Mouse (Mus musculus): ENCODE data around the gene Swsap1. TPM values are rescaled to one million over a fixed set of nuclear protein-coding genes. Genes with fewer than 3 reads are reported as not detected.

The Swsap1 gene
- total RNA-seq, 2 experiments from 2014 or later = 4.3 to 6.5 TPM

DNA sequence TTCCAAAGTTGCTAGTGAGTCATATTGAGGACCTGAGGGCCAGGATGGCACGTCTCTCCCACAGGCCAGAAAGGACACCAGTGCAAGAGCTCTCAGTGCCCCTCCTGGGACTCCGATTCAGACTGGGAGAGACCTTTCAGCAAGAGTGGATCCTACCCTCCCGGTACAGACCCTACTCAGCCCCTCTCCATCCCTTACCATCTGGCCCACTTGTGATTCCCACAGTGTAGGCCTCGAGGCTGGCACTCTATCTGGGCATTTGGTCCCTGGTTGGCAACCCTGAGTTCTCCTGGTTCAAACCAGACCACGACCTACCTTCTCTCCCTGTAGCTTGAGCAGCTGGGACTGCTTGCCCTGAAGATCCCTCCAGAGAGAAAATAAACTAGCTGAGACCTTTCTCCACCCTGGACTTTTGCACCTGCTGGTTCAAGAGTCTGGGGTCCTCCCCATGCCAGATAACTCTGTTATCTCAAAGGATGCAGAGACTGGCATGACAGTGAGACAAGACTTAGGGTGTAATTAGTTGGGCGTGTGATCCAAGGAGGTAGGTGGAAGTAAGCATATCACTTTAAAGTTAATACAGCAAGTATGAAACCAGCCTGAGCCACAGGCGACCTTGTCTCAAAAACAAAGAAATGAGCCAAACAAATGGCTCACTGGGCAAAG is 20.0 kb upstream of the Swsap1 start:
- ATAC-seq (ENCODE audit: poor library complexity, severe bottlenecking) = no peak

- peak; percentile 97 for ATAC-seq (ENCODE audit: poor library complexity, severe bottlenecking)
Observed at GRCm38 (mm10) chr9:21936692-21937570, 18.6 kb upstream of the Swsap1 start, which contains the start of gene Plppr2. Plppr2 (plus strand) TSS chr9:21937033.

DNA sequence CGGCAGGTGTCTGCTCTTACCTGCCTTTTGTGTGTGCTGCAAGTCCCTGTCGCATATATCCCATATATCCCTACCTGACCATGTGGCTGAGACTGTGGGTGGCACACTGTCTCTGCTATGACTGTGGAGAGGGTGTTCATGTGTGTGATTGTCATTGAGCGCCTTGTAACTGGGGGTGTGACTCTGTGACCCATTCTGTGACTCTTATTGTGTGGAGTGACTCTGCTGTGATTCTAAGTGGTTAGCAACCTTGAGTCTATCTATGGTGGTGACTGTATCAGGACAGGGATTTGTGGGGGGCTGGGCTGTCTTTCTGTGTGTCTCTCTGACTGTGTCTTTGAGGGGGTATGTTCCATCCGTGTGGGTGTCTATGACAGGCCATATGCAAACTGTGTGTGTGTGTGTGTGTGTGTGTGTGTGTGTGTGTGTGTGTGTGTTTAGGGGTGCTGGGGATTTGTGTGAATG is 17.8 kb upstream of the Swsap1 start:
- ATAC-seq (ENCODE audit: poor library complexity, severe bottlenecking) = no peak

- no peak for ATAC-seq (ENCODE audit: poor library complexity, severe bottlenecking)
Observed at GRCm38 (mm10) chr9:21938234-21938855, 17.2 kb upstream of the Swsap1 start.

DNA sequence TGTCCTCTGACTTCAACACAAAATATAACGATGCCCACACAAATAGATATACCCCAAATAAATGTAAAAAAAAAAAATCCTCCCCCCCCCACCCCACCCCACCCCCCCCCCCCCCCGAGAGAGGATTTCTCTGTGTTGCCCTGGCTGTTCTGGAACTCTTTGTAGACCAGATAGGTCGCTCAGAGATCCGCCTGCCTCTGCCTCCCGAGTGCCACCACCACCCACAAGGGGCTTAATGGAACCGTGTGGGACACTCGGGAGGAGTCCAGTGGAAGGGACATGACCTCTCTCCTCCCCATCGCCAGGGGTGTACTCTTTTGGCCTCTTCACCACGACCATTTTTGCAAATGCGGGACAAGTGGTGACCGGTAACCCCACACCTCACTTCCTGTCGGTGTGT is 12.5 kb upstream of the Swsap1 start:
- ATAC-seq (ENCODE audit: poor library complexity, severe bottlenecking) = no peak

DNA sequence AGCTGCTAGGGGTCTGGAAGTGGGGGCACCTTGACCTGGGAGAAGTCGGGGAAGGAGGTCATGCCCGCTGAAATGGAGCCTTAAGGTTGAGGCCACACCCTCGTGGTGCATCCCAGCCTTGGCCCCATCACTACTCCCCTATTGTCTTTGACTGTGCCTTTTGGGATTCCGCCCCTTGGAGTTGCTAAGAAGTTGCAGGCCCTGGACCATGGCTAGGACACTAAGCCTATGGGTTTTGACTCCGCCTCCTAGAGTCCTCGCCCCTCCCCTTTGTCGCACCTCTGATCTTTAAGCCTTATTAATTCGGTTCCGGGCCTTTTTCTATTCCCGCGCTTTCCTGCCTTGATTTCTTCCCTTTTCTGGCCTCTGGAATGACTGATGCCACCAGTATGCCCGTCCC is 11.9 kb upstream of the Swsap1 start:
- ATAC-seq (ENCODE audit: poor library complexity, severe bottlenecking) = no peak

DNA sequence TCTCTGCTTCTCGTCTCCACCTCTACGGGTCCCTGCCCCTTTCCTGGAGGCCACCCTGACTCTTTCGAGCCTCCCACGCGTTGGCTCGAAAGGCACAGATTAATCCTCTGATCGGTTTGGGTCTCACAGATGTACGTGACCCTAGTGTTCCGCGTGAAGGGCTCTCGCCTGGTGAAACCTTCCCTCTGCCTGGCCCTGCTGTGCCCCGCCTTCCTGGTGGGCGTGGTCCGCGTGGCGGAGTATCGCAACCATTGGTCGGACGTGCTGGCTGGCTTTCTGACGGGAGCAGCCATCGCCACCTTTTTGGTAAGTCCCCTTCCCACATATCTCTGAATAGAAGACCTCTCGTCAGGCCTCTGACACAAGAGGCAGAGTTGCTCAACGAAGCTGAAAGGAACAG is 11.3 kb upstream of the Swsap1 start:
- ATAC-seq (ENCODE audit: poor library complexity, severe bottlenecking) = no peak

- 0 out of 2 replicates have a peak, but pooled peaks have one; percentile 10 for ATAC-seq (ENCODE audit: poor library complexity, severe bottlenecking)
Observed at GRCm38 (mm10) chr9:21947540-21948130, 7.9 kb upstream of the Swsap1 start.

GRCm38 (mm10) chr9:21948146-21948545 is 7.4 kb upstream of the Swsap1 start:
- no peak for ATAC-seq (ENCODE audit: poor library complexity, severe bottlenecking)

DNA sequence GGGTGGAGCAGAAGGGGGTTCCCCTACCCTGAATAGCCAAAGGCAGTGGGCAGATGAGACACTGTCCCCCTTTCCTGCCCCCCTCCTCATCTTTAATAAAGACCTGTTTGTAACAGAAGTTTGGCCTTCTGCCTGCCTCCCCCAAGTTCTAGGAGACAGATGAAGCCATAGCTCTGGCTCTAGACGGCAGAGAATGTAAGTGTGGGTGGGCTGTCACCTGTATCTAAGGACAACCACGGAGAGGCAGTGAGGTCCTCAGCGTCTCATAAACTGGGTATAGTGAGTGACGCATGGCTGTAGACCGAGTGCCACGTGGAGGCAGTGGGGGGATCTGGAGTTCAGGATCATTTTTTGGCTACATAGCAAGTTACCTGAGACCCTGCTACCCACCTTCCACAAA is 6.8 kb upstream of the Swsap1 start:
- no peak for ATAC-seq (ENCODE audit: poor library complexity, severe bottlenecking)

GRCm38 (mm10) chr9:21950322-21950721 is 5.2 kb upstream of the Swsap1 start:
- peak; percentile 73 for ATAC-seq (ENCODE audit: poor library complexity, severe bottlenecking)

DNA sequence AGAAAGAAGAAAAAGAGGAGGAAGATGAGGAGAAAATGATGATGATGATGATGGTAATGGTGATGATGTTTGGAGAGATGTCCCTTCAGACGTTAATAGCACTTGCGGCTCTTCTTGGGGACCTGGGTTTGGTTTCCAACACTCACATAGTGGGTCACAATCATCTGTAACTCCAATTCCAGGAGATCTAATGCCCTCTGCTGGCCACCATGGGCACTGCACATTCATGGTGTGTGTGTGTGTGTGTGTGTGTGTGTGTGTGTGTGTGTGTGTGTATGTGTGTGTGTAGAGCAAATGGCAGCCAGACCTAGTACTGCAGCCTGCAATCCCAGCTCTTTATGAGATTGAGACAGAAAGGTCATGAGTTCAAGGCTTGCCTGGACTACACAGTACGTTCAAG is 3.6 kb upstream of the Swsap1 start:
- ATAC-seq (ENCODE audit: poor library complexity, severe bottlenecking) = no peak

GRCm38 (mm10) chr9:21953600-21953999 is 2.0 kb upstream of the Swsap1 start:
- ATAC-seq (ENCODE audit: poor library complexity, severe bottlenecking) = no peak

- no peak for ATAC-seq (ENCODE audit: poor library complexity, severe bottlenecking)
Observed at GRCm38 (mm10) chr9:21954635-21955034, 920 bp upstream of the Swsap1 start.

DNA sequence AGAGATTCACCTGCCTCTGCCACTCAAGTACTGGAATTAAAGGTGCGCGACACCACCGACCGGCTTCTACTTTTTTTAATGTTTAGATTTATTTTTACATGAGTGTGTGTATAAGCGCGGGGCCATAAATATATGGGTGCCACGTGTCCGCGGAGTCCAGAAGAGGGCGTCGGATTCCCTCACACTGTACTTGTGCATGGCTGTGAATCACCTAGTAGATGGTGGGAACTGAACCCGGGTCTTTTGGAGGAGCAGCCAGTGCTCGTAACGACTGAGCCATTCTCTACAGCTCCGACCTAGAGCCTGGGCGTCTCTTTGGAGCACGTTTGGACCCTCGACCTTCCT is 358 bp upstream of the Swsap1 start:
- peak; percentile 45 for ATAC-seq (ENCODE audit: poor library complexity, severe bottlenecking)

GRCm38 (mm10) chr9:21958372-21958771 is 2.8 kb downstream of the Swsap1 start:
- ATAC-seq (ENCODE audit: poor library complexity, severe bottlenecking) = no peak

DNA sequence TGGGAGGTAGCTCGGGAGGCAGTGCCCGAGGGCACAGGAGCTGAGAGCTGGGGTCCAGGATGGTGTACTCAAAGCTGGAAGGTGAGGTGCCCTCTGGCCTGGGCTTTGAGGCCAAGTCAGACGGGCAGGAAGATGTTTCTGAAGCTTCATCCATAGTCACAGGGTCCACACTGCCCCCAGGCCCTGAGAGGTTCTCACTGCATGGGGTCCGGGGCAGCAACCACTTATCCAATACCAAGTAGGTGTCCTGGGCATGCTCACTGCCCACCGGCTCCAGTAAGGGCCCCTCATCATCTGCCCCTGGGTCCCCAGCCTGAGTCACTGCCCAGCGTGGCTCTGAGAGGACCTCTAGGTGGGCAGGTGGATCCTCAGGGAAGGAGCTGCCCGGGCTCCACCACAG is 3.7 kb downstream of the Swsap1 start:
- no peak for ATAC-seq (ENCODE audit: poor library complexity, severe bottlenecking)

GRCm38 (mm10) chr9:21960135-21960534 is 4.6 kb downstream of the Swsap1 start:
- ATAC-seq (ENCODE audit: poor library complexity, severe bottlenecking) = no peak

- no peak for ATAC-seq (ENCODE audit: poor library complexity, severe bottlenecking)
Observed at GRCm38 (mm10) chr9:21960558-21961208, 5.1 kb downstream of the Swsap1 start.

GRCm38 (mm10) chr9:21961366-21961980 is 5.9 kb downstream of the Swsap1 start:
- ATAC-seq (ENCODE audit: poor library complexity, severe bottlenecking) = no peak
